Mouse (Mus musculus): Measurements from ENCODE around the gene Plagl2. TPM values are rescaled to one million over a fixed set of nuclear protein-coding genes. Genes with fewer than 3 reads are reported as not detected.

Gene Plagl2
- polyA plus RNA-seq, 1 experiment from 2014 or later: 7.1 TPM

GRCm38 (mm10) chr2:153263053-153263452, 21.8 kb upstream of the Plagl2 start:
- H3K27ac ChIP-seq (replicated peaks): no peak overlapping the region
- no peaks in the 10 kb centered on the region for H3K9me3 ChIP-seq
- no peak overlapping the region for H3K4me2 ChIP-seq
- peaks cover 74% of the 10 kb centered on the region for H3K36me3 ChIP-seq
- no peaks in the 10 kb centered on the region for H3K27me3 ChIP-seq
- no peak overlapping the region for H3K9ac ChIP-seq
- 91% methylated on average over 7 of the region's 7 CpGs for WGBS
- no peak for ATAC-seq (ENCODE audit: low read depth)
- no peaks in the 10 kb centered on the region for H3K4me1 ChIP-seq (replicated peaks)
- H3K4me3 ChIP-seq: no peak overlapping the region

- 79% methylated on average over 3 of the region's 3 CpGs for WGBS
Measured at GRCm38 (mm10) chr2:153259864-153260674, 18.8 kb upstream of the Plagl2 start.

DNA sequence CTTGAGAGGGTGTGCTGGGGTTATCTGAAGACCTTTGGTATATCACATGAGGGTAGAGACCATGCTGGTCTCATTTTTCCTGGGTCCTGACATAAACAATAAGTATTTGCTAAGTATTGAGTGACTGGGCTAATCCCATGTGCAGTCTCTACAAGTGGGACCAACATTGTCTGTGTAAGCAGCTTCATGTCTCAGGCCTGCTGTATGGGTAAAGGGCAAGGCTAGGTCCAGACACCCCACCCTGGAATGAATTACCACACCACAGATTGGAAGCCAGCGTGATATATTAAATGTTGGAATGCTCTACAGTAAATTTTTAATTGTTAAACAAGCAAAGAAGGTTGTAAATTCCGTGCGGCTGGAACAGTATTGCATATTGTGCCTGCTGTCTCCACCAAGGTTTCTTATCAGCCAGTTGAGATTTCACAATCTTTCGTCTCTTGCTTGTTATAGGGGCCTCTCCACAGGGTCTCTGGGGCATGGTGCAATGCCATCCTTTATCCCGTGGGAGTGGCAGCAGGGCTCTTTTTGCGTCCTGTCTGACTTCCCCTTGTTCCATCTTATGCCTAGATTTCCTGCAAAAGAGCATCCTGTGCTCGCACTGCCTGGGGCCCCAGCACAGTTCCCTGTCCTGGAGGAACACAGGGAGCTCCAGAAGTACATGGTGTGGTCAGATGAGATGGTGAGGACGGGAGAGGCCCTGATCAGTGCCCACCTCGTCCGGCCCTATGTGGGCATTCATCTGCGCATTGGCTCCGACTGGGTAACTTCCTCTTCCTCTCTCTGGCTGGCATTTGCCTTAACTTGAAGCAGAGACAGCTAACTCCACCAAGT, 18.0 kb upstream of the Plagl2 start:
- H3K4me3 ChIP-seq: no peak overlapping the region
- 84% methylated on average over 12 of the region's 12 CpGs for WGBS
- no peak overlapping the region for H3K9ac ChIP-seq
- ATAC-seq (ENCODE audit: low read depth): no peak
- H3K4me1 ChIP-seq (replicated peaks): no peaks in the 10 kb centered on the region
- H3K4me2 ChIP-seq: no peak overlapping the region
- peaks cover 52% of the 10 kb centered on the region for H3K36me3 ChIP-seq
- no peaks in the 10 kb centered on the region for H3K27me3 ChIP-seq
- no peak overlapping the region for H3K27ac ChIP-seq (replicated peaks)
- no peaks in the 10 kb centered on the region for H3K9me3 ChIP-seq

More at GRCm38 (mm10) chr2:153259864-153260674, 18.8 kb upstream of the Plagl2 start:
- Histone ChIP-seq H3K36me3 (peaks cover 52% of the 10 kb centered on the region), H3K4me2 (no peak overlapping the region), H3K9me3 (no peaks in the 10 kb centered on the region), H3K27me3 (no peaks in the 10 kb centered on the region), H3K9ac (no peak overlapping the region), H3K27ac (replicated peaks) (no peak overlapping the region), H3K4me3 (no peak overlapping the region), H3K4me1 (replicated peaks) (no peaks in the 10 kb centered on the region)
- no peak for ATAC-seq (ENCODE audit: low read depth)

- Histone ChIP-seq H3K27ac (replicated peaks) (no peak overlapping the region), H3K4me1 (replicated peaks) (no peaks in the 10 kb centered on the region), H3K27me3 (no peaks in the 10 kb centered on the region), H3K4me2 (no peak overlapping the region), H3K4me3 (no peak overlapping the region), H3K9me3 (no peaks in the 10 kb centered on the region), H3K9ac (no peak overlapping the region), H3K36me3 (peaks cover 46% of the 10 kb centered on the region)
- no peak for ATAC-seq (ENCODE audit: low read depth)
- WGBS: 93% methylated on average over 2 of the region's 2 CpGs
Measured at GRCm38 (mm10) chr2:153256604-153257003, 15.4 kb upstream of the Plagl2 start.

GRCm38 (mm10) chr2:153249751-153250150, 8.5 kb upstream of the Plagl2 start:
- Histone ChIP-seq H3K9ac (no peak overlapping the region), H3K4me3 (no peak overlapping the region), H3K9me3 (no peaks in the 10 kb centered on the region), H3K27ac (replicated peaks) (no peak overlapping the region), H3K27me3 (no peaks in the 10 kb centered on the region), H3K4me2 (no peak overlapping the region), H3K36me3 (peaks cover 62% of the 10 kb centered on the region), H3K4me1 (replicated peaks) (no peaks in the 10 kb centered on the region)
- no peak for ATAC-seq (ENCODE audit: low read depth)
- WGBS: 95% methylated on average over 5 of the region's 5 CpGs

GRCm38 (mm10) chr2:153242156-153242555, 930 bp upstream of the Plagl2 start:
- Histone ChIP-seq H3K4me3 (peak overlapping the region; percentile 97), H3K9ac (peak overlapping the region; percentile 98), H3K9me3 (no peaks in the 10 kb centered on the region), H3K36me3 (peaks cover 20% of the 10 kb centered on the region), H3K27me3 (no peaks in the 10 kb centered on the region), H3K4me2 (peak overlapping the region; percentile 88), H3K27ac (replicated peaks) (peak overlapping the region; percentile 91; the same call in 1 of the 2 replicates), H3K4me1 (replicated peaks) (peaks cover 55% of the 10 kb centered on the region)
- WGBS: 65% methylated on average over 6 of the region's 6 CpGs
- no peak for ATAC-seq (ENCODE audit: low read depth)

- Histone ChIP-seq H3K9me3 (no peaks in the 10 kb centered on the region), H3K27ac (replicated peaks) (peak overlapping the region; percentile 91), H3K4me2 (peak overlapping the region; percentile 88), H3K36me3 (peaks cover 20% of the 10 kb centered on the region), H3K9ac (peak overlapping the region; percentile 98), H3K4me1 (replicated peaks) (peaks cover 60% of the 10 kb centered on the region), H3K4me3 (peak overlapping the region; percentile 97), H3K27me3 (no peaks in the 10 kb centered on the region)
- peak; percentile 78 for ATAC-seq (ENCODE audit: low read depth)
- WGBS: 0% methylated on average over 33 of the region's 33 CpGs
Measured at GRCm38 (mm10) chr2:153240701-153241235, 458 bp downstream of the Plagl2 start.

DNA sequence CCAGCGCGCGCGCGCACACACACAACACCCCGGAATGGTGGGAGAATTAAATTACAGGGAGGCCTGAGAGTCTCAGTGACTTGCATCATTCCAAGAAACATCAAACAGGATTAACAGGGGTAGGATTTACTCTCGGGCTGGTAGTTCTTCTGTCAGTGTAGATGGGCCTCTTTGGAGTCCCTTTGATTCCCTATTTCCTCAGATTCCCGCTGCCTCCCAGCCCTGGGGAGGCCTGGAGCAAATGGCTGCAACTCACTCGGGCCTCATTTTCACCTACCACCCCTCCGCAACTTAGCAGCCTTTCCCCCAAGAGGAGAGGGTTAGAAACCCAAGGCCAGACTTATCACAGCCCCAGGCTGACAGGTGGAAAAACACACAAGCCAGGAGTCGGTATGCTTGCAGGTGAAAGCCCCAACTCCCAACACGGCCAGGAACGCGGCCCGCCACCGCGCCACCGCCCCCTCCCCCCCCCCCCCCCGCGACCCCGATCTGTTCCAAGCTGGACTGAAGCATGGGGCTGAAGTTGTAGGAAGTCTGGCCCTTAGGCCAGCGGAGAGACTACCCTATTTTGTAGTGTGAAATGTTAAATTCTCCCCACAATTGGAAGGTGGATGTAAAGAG, 1.3 kb downstream of the Plagl2 start:
- ATAC-seq (ENCODE audit: low read depth): no peak

DNA sequence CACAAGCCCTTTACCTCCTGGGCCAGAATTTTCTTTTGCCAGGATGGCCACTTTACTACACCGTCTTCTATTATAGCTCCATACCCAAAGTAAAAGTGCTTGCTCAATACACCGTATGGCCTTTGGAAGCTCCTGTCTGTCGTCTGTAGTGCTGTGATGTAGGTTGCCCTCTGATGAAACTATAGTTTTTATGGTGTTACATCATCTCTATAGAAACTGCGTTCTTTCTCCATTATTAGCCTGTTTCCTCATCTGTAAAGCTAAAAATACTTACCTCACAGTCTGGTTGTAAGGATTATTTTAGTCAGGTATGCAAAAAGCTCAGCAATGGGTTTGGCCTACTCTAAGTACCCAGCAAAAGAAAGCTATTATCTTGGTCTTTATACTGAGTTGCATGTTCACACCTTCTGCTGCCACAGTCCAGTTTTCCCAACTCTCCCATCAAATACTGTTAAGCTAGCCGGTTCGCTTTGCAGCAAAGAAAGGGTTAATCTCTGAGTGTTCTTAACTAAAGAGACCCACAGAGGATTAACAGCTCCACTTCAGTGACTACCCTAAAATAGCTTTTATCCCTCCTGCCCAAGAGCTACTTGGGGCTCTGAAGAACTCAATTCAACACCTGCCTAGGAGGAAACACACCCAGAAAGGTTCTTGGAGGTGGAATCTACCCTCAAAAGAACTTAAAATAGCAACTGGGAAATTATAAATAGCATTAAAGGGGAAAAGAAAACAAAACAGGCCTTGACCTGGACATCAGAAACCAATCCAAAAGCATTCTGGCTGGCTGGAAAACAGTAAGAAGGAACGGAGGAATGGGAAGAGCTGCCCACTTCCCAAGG, 2.0 kb downstream of the Plagl2 start:
- Histone ChIP-seq H3K36me3 (peaks cover 35% of the 10 kb centered on the region), H3K9me3 (no peaks in the 10 kb centered on the region), H3K4me1 (replicated peaks) (peaks cover 60% of the 10 kb centered on the region), H3K27ac (replicated peaks) (no peak overlapping the region), H3K9ac (peak overlapping the region; percentile 98), H3K27me3 (no peaks in the 10 kb centered on the region), H3K4me2 (peak overlapping the region; percentile 88), H3K4me3 (peak overlapping the region; percentile 97)
- WGBS: 62% methylated on average over 7 of the region's 7 CpGs
- ATAC-seq (ENCODE audit: low read depth): no peak

More for the DNA sequence above, 1.3 kb downstream of the Plagl2 start:
- H3K4me2 ChIP-seq: peak overlapping the region; percentile 88
- peak overlapping the region; percentile 97 for H3K4me3 ChIP-seq
- H3K36me3 ChIP-seq: peaks cover 28% of the 10 kb centered on the region
- peak overlapping the region; percentile 98 for H3K9ac ChIP-seq
- H3K9me3 ChIP-seq: no peaks in the 10 kb centered on the region
- no peaks in the 10 kb centered on the region for H3K27me3 ChIP-seq
- H3K4me1 ChIP-seq (replicated peaks): peaks cover 60% of the 10 kb centered on the region
- WGBS: 11% methylated on average over 22 of the region's 22 CpGs
- peak overlapping the region; percentile 91; the same call in 1 of the 2 replicates for H3K27ac ChIP-seq (replicated peaks)

GRCm38 (mm10) chr2:153238406-153238805, 2.8 kb downstream of the Plagl2 start:
- no peak overlapping the region for H3K9ac ChIP-seq
- WGBS: 81% methylated on average over 2 of the region's 2 CpGs
- no peak for ATAC-seq (ENCODE audit: low read depth)
- H3K9me3 ChIP-seq: no peaks in the 10 kb centered on the region
- H3K36me3 ChIP-seq: peaks cover 38% of the 10 kb centered on the region
- no peak overlapping the region for H3K4me3 ChIP-seq
- no peak overlapping the region for H3K4me2 ChIP-seq
- H3K4me1 ChIP-seq (replicated peaks): peaks cover 57% of the 10 kb centered on the region
- H3K27ac ChIP-seq (replicated peaks): no peak overlapping the region
- no peaks in the 10 kb centered on the region for H3K27me3 ChIP-seq

- H3K36me3 ChIP-seq: peaks cover 42% of the 10 kb centered on the region
- peaks cover 52% of the 10 kb centered on the region for H3K4me1 ChIP-seq (replicated peaks)
- H3K9ac ChIP-seq: no peak overlapping the region
- no peaks in the 10 kb centered on the region for H3K27me3 ChIP-seq
- no peak overlapping the region for H3K27ac ChIP-seq (replicated peaks)
- 76% methylated on average over 4 of the region's 4 CpGs for WGBS
- H3K9me3 ChIP-seq: no peaks in the 10 kb centered on the region
- ATAC-seq (ENCODE audit: low read depth): no peak
- H3K4me2 ChIP-seq: no peak overlapping the region
- no peak overlapping the region for H3K4me3 ChIP-seq
Measured at GRCm38 (mm10) chr2:153237891-153238290, 3.3 kb downstream of the Plagl2 start.
